In the genomic region with DNA sequence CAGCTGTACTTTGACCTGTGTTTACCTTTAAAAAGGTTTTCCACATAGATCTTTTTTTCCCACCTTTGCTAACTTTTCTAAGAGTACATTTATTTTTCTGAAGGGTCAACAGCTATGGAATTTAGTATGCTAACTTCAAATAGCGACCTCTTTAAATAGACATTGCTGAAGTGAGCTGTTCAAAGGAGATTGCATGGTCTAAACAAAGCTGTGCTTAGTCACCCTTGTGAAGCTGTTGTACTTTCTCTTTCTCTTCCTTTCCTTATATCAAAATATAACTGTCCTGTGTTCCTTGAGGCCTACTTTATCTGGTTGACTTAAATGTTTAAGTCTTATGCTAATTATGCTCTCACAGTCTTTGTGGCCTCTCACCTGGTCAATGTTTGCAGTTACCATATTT, we compare ENCODE assay signal across 28 mouse cellular contexts.
"Had no signal": no experiment of that assay in that cellular context is flagged by ENCODE, and none has a peak within 500 bp of the region (broad histone marks: within the 10 kb centered on the region; RNA-seq: fewer than 3 reads in every experiment).

No protein-coding gene starts in this region.

- DNase-seq: gastrocnemius, postnatal 14 days; gastrocnemius, postnatal 36 days; heart, adult 11 months; heart, adult 2 months; heart, postnatal 14 days; heart, postnatal 36 days; kidney, adult 18-20 months; kidney, adult 8-10 months; kidney, postnatal 14 days; kidney, postnatal 36 days; layer of hippocampus, adult 9-11 months; layer of hippocampus, postnatal 36 days; left cerebral cortex, postnatal 4 days had no signal

- H3K36me3 ChIP-seq: heart, embryonic 13.5 days; heart, embryonic 15.5 days; hindbrain, embryonic 10.5 days; hindbrain, embryonic 12.5 days; intestine, embryonic 15.5 days; limb, embryonic 13.5 days; limb, embryonic 15.5 days; liver, embryonic 12.5 days had no signal

- H3K9ac ChIP-seq: heart, embryonic 13.5 days; heart, embryonic 15.5 days; hindbrain, embryonic 12.5 days; hindbrain, embryonic 14.5 days; intestine, embryonic 15.5 days; limb, embryonic 13.5 days; limb, embryonic 15.5 days; liver, embryonic 12.5 days; liver, embryonic 14.5 days had no signal

- H3K4me2 ChIP-seq: heart, embryonic 11.5 days; heart, embryonic 13.5 days; heart, embryonic 15.5 days; hindbrain, embryonic 12.5 days; hindbrain, embryonic 14.5 days; intestine, embryonic 15.5 days; limb, embryonic 13.5 days; limb, embryonic 15.5 days; liver, embryonic 12.5 days had no signal

- H3K27ac ChIP-seq: heart, adult 2 months; heart, embryonic 13.5 days; heart, embryonic 15.5 days; hindbrain, embryonic 10.5 days; hindbrain, embryonic 12.5 days; hindbrain, embryonic 14.5 days; intestine, embryonic 15.5 days; kidney, postnatal 0 days; limb, embryonic 13.5 days; limb, embryonic 15.5 days; liver, embryonic 12.5 days; liver, embryonic 14.5 days had no signal

- H3K4me1 ChIP-seq: heart, embryonic 15.5 days; hindbrain, embryonic 10.5 days; hindbrain, embryonic 12.5 days; intestine, embryonic 15.5 days; limb, embryonic 13.5 days; limb, embryonic 15.5 days; liver, embryonic 12.5 days had no signal

- H3K27me3 ChIP-seq: heart, embryonic 13.5 days; heart, embryonic 15.5 days; hindbrain, embryonic 12.5 days; intestine, embryonic 15.5 days; limb, embryonic 13.5 days; limb, embryonic 15.5 days; liver, embryonic 12.5 days had no signal

- H3K4me3 ChIP-seq: heart, adult 2 months; heart, embryonic 13.5 days; heart, embryonic 15.5 days; hindbrain, embryonic 10.5 days; hindbrain, embryonic 12.5 days; intestine, embryonic 15.5 days; limb, embryonic 13.5 days; limb, embryonic 15.5 days; liver, embryonic 12.5 days had no signal

- H3K9me3 ChIP-seq: heart, embryonic 13.5 days; heart, embryonic 15.5 days; hindbrain, embryonic 10.5 days; hindbrain, embryonic 12.5 days; intestine, embryonic 15.5 days; limb, embryonic 13.5 days; limb, embryonic 15.5 days; liver, embryonic 12.5 days had no signal

- ATAC-seq: hindbrain, embryonic 16.5 days; inflammation-experienced regulatory T-cells, adult 6 months; intestine, embryonic 15.5 days; intestine, postnatal 0 days; liver, embryonic 12.5 days had no signal
